Mouse (Mus musculus): ENCODE results near the gene Krt90.

The Krt90 gene

GRCm38 (mm10) chr15:101562850-101563249, at the start of gene Krt90:
Gene Krt90 (minus strand): TSS chr15:101562950.
- no peak for DNase-seq (ENCODE audit: low read depth)

GRCm38 (mm10) chr15:101599123-101599522, 36.4 kb upstream of the Krt90 start:
- no peak for DNase-seq (ENCODE audit: low read depth)

- no peak for DNase-seq (ENCODE audit: low read depth)
Observed at GRCm38 (mm10) chr15:101588216-101588615, 25.5 kb upstream of the Krt90 start.

GRCm38 (mm10) chr15:101584456-101584855, 21.7 kb upstream of the Krt90 start:
- no peak for DNase-seq (ENCODE audit: low read depth)

- no peak for DNase-seq (ENCODE audit: low read depth)
Observed at GRCm38 (mm10) chr15:101583211-101583965, 20.6 kb upstream of the Krt90 start.

GRCm38 (mm10) chr15:101581701-101582100, 19.0 kb upstream of the Krt90 start:
- DNase-seq (ENCODE audit: low read depth): no peak

GRCm38 (mm10) chr15:101575506-101575905, 12.8 kb upstream of the Krt90 start:
- no peak for DNase-seq (ENCODE audit: low read depth)

- no peak for DNase-seq (ENCODE audit: low read depth)
Observed at GRCm38 (mm10) chr15:101573796-101574345, 11.1 kb upstream of the Krt90 start, which contains the start of gene Krt75. Gene Krt75 (minus strand): TSS chr15:101573904.

GRCm38 (mm10) chr15:101567780-101568179, 5.0 kb upstream of the Krt90 start:
- DNase-seq (ENCODE audit: low read depth): no peak

GRCm38 (mm10) chr15:101558034-101558646, 4.6 kb downstream of the Krt90 start:
- no peak for DNase-seq (ENCODE audit: low read depth)

GRCm38 (mm10) chr15:101553169-101553568, 9.6 kb downstream of the Krt90 start:
- DNase-seq (ENCODE audit: low read depth): no peak

GRCm38 (mm10) chr15:101552188-101552587, 10.6 kb downstream of the Krt90 start:
- DNase-seq (ENCODE audit: low read depth): no peak

GRCm38 (mm10) chr15:101550567-101550966, 12.2 kb downstream of the Krt90 start, which contains the start of gene Krt82:
Gene Krt82 (minus strand): TSS chr15:101550667.
- no peak for DNase-seq (ENCODE audit: low read depth)

GRCm38 (mm10) chr15:101544478-101544877, 18.3 kb downstream of the Krt90 start:
- no peak for DNase-seq (ENCODE audit: low read depth)

- no peak for DNase-seq (ENCODE audit: low read depth)
Observed at GRCm38 (mm10) chr15:101542543-101542942, 20.2 kb downstream of the Krt90 start.

- no peak for DNase-seq (ENCODE audit: low read depth)
Observed at GRCm38 (mm10) chr15:101538580-101538900, 24.2 kb downstream of the Krt90 start.

- DNase-seq (ENCODE audit: low read depth): no peak
Observed at GRCm38 (mm10) chr15:101537864-101538579, 24.7 kb downstream of the Krt90 start.

- no peak for DNase-seq (ENCODE audit: low read depth)
Observed at GRCm38 (mm10) chr15:101536054-101536850, 26.5 kb downstream of the Krt90 start.

- no peak for DNase-seq (ENCODE audit: low read depth)
Observed at GRCm38 (mm10) chr15:101532720-101533119, 30.0 kb downstream of the Krt90 start, which contains the start of gene Krt84. Gene Krt84 (minus strand): TSS chr15:101532820.

- no peak for DNase-seq (ENCODE audit: low read depth)
Observed at GRCm38 (mm10) chr15:101522556-101523232, 40.1 kb downstream of the Krt90 start.

GRCm38 (mm10) chr15:101519792-101520191, 43.0 kb downstream of the Krt90 start:
- DNase-seq (ENCODE audit: low read depth): peak; percentile 34
